Mouse (Mus musculus): Measurements from ENCODE around the gene Zfp93.

- TF ChIP-seq GATA1 (IDR thresholded peaks at IDR 0.05; ENCODE audit: low read depth, low read length) (no peak), POLR2A (IDR thresholded peaks at IDR 0.05; ENCODE audit: control insufficient read depth in 1 of 2, insufficient read depth in 1 of 2, low read depth in 1 of 2, low read length in 2 of 2, poor library complexity in 1 of 2) (no peak), CTCF (IDR thresholded peaks at IDR 0.05 in 2 of 3, conservative IDR thresholded peaks at IDR 0.05 in 1 of 3; ENCODE audit: control insufficient read depth in 1 of 3, insufficient read depth in 1 of 3, low read depth in 2 of 3, low read length in 3 of 3, poor library complexity in 1 of 3, severe bottlenecking in 1 of 3) (no peak), EP300 (IDR thresholded peaks at IDR 0.05; ENCODE audit: low read depth in 1 of 2, low read length in 2 of 2) (no peak), UBTF (IDR thresholded peaks at IDR 0.05; ENCODE audit: borderline replicate concordance, insufficient read depth, low read depth, low read length) (no peak), USF2 (IDR thresholded peaks at IDR 0.05; ENCODE audit: borderline replicate concordance in 1 of 2, insufficient read depth in 1 of 2, low read depth in 1 of 2, low read length in 2 of 2) (no peak), ZNF384 (IDR thresholded peaks at IDR 0.05; ENCODE audit: low read depth, low read length) (no peak), MEF2A (IDR thresholded peaks at IDR 0.05; ENCODE audit: extremely low read depth, insufficient replicate concordance, low read depth, low read length, poor library complexity, severe bottlenecking) (no peak), ZC3H11A (IDR thresholded peaks at IDR 0.05; ENCODE audit: low read depth, low read length) (no peak), USF1 (IDR thresholded peaks at IDR 0.05; ENCODE audit: low read depth, low read length) (no peak), NELFE (IDR thresholded peaks at IDR 0.05; ENCODE audit: low read depth, low read length) (no peak), ZKSCAN1 (IDR thresholded peaks at IDR 0.05; ENCODE audit: low read depth, low read length) (no peak), HCFC1 (IDR thresholded peaks at IDR 0.05; ENCODE audit: low read depth, low read length) (no peak), RAD21 (IDR thresholded peaks at IDR 0.05; ENCODE audit: low read depth, low read length) (no peak)
Measured at GRCm38 (mm10) chr7:24274456-24274855, 4.2 kb downstream of the Zfp93 start.
